Mouse (Mus musculus) inflammation-experienced regulatory T-cells, adult 6 months (primary cell): Measurements from ENCODE around the gene Zc2hc1c. TPM values are rescaled to one million over a fixed set of nuclear protein-coding genes. Genes with fewer than 3 reads are reported as not detected.

ENCODE experiments used
- ATAC-seq: one replicate; pipeline ENCODE4 v1.8.0; 2017
- polyA plus RNA-seq, 3 experiments: library from polyadenylated mRNA; unstranded; fragments of 100-300 nt; shearing (Covaris generic); gene quantifications; one replicate each; pipeline ENCODE4 v1.2.1; 2017

The Zc2hc1c gene
- polyA plus RNA-seq, 3 experiments from 2014 or later: 0.21 to 0.54 (median 0.24) TPM

DNA sequence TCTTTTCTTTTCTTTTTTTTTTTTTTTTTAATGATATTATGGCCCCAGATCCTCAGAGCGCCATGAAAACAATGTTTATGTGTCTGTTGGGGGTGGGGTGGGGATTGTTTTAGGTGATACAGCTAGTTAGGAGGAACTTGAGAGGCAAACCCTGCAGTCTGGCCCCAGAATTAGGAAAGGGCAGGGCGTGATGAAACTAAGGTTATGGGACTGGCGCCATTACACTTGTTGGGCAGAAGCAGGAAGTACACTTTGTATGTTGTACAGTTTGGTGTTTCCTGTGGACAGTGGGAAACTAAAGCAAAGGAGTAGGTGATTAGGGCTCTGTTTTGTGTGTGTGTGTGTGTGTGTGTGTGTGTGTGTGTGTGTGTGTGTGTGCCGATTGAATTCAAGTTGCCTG, 51.6 kb downstream of the Zc2hc1c start:
- peak; percentile 31 for ATAC-seq

DNA sequence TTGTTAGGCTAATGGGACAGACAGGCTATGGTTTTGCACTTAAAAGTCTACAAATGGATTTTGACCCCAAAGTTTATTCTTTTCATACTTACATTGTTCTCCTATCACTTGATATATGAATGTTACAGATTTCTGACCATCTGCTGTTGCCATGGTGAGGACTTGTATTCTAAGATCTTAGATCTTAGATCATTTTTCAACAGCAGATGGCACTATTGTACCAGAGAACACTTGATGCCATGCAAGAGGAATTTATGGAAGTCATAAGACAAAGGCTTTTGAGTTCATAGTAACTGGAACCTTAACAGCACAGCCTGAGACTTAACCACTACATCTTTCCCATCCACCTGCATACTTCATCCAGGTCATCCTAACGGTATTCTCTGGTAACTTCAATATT, 52.7 kb downstream of the Zc2hc1c start:
- no peak for ATAC-seq

DNA sequence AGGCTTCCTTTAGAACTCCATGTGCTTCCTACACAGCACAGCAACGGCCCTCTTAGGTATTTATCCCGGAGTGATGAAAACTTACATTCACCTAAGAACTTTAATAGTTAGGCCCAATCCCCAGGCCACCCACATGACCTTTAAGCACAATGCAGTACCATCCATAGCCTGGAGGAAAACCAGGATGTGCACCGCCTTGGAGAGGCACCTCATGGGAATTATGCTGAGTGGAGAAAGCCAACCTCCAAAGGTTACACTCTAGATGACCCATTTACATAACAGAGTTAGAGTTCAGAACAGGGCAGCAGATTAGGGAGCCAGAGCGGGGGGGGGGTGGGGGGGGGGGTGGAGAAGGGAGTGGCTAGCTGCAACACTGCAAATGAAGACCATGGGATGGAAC, 53.9 kb downstream of the Zc2hc1c start:
- ATAC-seq: no peak

DNA sequence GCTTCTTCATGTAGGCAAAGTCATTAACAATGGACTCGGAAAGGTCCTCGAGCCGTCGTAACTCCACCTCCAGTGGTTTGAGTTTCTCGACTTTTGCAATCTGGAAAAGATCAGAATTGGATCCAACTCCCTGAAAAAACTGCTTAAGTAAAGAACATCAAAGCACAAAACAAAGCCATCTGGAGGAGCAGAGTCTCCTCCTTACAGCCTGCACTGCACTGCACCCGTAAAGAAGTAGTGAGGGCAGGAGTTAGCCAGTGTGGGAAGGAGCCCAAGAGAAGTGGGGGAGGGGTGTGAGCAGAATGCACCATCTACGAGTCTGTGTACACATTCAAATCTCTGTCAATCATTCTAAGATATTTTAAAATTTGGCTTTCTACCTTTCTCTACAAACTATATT, 55.9 kb downstream of the Zc2hc1c start:
- ATAC-seq: no peak

DNA sequence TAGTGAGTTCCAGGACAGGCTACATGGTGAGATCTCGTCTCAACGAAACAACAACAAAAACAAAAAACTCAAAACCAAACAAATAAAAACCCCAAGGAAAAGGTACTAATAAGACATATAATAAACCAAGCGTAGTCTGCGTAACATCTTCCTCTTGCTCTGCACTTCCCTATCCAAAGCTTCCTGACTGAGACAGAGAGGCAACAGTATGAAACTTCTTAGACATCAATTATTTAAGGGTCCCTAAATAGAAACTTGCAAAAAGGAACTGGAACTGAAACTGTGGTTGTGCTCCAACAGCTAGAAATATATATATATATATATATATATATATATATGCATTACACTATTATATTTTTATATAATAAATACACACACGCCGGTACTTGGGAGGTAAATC, 57.2 kb downstream of the Zc2hc1c start:
- ATAC-seq: no peak

DNA sequence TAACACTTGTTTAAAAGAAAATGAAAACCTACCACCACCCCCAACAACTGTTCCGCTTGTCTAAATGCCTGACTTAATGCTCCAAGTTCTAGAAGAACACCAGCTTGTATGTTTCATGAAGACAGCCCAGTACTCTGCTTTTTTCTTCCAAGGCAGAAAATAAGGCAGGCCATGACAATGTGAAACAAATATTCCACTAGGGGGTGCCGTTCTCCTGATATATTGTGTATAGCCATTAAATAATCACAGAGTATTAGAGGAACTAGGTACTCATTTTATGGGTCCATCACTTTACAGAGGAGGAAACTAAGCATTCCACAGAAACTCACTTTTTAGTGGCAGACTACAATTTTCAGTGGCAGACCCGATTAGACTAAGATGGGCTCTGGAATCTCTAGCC, 58.0 kb downstream of the Zc2hc1c start:
- peak; percentile 84 for ATAC-seq

DNA sequence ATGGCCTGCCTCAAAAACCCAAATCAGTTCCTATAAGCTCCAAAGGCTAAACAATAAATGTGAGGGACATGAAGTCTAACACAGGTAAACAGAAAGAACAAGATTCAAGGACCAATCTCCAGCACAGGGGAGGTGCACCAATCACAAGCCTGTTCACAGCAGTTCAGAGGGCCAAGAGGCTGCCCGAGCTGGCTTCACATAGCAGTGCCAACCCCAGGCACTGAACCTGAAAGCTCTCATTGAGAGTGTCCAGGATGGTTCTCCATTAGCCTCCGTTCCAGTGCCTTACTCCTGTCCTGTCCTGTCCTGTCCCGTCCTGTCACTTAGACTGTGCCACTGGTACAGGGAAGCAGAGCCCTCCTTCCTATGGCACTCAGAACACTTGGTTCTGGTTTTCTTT, 58.8 kb downstream of the Zc2hc1c start:
- ATAC-seq: no peak

DNA sequence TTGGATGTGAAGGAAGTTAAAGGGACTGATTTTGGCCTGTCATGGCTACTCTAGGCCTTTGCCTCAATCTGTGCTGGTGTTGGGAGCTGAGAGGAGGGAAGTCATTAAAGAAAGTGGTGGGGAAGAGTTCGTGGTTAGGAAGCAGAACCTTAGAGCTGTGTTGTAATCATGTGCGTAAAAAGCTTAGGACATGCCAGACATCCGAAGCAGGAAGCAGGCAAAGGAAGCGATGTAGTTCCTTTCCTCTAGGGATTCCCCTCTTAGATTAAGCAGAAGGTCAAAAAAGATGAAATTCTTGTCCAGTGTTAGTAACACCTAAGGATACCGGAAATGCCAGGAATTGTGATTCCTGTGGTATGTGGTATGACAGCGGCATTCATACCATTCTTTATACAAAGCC, 59.9 kb downstream of the Zc2hc1c start:
- no peak for ATAC-seq

Other genes with a start within 250 kb of the Zc2hc1c start
- 1 to 10 TPM; 2.1 to 4.4 (median 2.7) TPM for gene Prox2, start 177.8 kb upstream of the Zc2hc1c start, polyA plus RNA-seq
- gene Dlst, start 177.8 kb upstream of the Zc2hc1c start, polyA plus RNA-seq: 10 to 100 TPM; 55.1 to 69.3 (median 63.1) TPM
- gene Rps6kl1, start 137.3 kb upstream of the Zc2hc1c start, polyA plus RNA-seq: 1 to 10 TPM in 1 of 3 experiments, under 1 TPM in 2; 0.45 to 1.6 (median 0.72) TPM
- not detected for gene Pgf, start 110.8 kb upstream of the Zc2hc1c start, polyA plus RNA-seq
- 10 to 100 TPM; 66.0 to 86.7 (median 71.7) TPM for gene Eif2b2, start 69.1 kb upstream of the Zc2hc1c start, polyA plus RNA-seq
- 10 to 100 TPM in 2 of 3 experiments, 1 to 10 TPM in 1; 6.4 to 12.6 (median 11.9) TPM for gene Mlh3, start 18.0 kb upstream of the Zc2hc1c start, polyA plus RNA-seq
- gene Acyp1, start 153 bp upstream of the Zc2hc1c start, polyA plus RNA-seq: 10 to 100 TPM; 43.3 to 63.7 (median 54.8) TPM
- 10 to 100 TPM in 2 of 3 experiments, 1 to 10 TPM in 1; 9.7 to 13.6 (median 10.8) TPM for gene Nek9, start 50.8 kb downstream of the Zc2hc1c start, polyA plus RNA-seq
- gene Tmed10, start 86.3 kb downstream of the Zc2hc1c start, polyA plus RNA-seq: 100 to 1,000 TPM; 186 to 239 (median 213) TPM
- gene Fos, start 185.3 kb downstream of the Zc2hc1c start, polyA plus RNA-seq: 10 to 100 TPM; 11.0 to 84.6 (median 15.2) TPM